Mouse (Mus musculus): ENCODE results near the gene Gpd2.

Gene Gpd2

GRCm38 (mm10) chr2:57237475-57237919 lies at the start of gene Gpd2:
Gene Gpd2 (plus strand): TSS chr2:57237635.
- no peak for DNase-seq (ENCODE audit: low spot score)

- no peak for DNase-seq (ENCODE audit: low spot score)
Measured at GRCm38 (mm10) chr2:57188237-57188636, 49.2 kb upstream of the Gpd2 start.

DNA sequence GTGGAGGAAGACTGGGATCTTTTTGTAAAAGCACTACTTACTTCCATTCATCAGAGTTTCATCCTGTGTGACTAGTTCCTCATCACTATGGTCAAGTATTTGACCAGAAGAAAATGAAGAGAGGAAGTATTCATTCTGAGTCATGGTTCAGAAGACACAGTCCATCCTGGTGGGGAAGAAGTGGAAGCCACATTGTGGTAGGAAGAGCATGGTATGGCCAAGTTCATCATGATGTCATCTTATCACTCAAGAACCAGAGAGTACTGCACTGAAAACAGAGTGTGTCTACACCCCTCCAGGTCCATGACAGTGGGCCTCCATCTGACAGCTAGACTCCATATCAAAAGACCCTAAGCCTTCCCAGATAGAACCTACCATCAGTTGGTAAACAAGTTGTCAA lies 46.6 kb upstream of the Gpd2 start:
- no peak for DNase-seq (ENCODE audit: low spot score)

GRCm38 (mm10) chr2:57199046-57199445 lies 38.4 kb upstream of the Gpd2 start:
- DNase-seq (ENCODE audit: low spot score): no peak

DNA sequence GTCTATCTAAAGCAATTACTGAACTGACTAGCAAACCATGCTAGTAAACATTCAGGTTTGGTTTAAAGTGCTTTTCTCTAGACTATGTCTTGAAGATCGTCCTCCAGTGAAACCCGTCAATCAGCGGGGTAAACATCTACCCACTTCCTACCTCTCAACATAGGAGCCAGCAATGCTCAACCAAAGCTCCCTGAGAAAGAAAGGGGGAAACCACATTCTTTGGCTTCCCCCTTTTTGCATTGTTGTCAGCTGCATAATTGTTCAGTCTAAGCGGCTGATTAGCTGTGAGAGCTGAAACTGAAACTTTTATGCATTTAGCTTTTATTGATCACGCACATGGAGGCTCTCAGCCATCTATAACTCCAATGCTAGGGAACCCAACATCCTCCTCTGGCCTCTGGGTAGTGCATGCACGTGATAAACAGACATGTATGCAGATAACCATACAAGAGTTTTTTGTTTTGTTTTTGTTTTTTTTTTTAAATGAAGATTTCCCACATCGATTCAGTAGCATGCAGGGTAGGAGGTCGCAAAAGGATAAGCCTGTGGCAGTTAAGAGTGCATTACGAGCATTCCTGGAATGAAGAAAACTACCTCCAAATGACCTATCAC lies 28.9 kb upstream of the Gpd2 start:
- no peak for DNase-seq (ENCODE audit: low spot score)

DNA sequence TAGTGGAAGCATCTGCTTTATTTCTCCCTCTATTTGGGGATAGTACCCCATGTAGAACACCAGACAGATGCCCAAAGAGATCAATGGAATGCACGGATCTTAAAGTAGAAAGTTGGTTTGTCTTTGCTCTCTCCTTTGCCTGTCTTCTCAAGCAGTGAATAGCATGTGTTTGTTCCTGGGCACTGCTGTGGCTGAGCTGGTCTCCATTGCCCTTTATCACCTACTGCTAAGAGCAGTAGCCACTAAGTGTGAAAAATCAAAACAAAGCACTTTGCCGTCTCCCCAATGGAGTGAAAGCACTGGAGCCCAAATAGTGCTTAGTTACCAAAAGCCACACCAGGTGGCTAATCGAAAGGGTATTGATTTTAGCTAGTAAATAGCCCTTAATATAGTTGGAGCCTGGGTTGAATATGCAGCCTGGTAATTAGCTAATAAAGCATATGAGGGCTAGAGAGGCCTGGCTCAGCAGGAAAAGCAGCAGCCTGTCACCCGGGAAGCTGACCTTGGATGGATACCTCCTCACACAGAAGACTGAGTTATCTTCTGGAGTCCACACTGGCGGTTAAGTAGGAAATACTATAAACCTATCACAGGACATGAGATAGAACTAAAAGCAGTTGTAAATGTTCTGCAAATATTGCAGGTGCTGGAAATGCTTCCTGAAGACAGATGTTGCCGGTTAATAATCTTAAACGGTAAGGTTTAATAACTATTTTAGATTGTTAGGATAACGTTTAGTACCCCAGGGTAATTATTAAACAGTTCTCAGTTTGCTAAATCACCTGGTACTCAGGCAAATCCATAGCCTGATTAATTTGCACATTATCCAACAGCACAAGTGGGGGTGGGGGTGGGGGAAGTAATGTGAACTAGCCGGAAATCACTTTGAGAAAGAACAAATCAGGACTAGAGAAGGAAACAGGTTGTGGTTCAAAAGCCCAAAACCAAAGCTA lies 26.1 kb upstream of the Gpd2 start:
- no peak for DNase-seq (ENCODE audit: low spot score)

DNA sequence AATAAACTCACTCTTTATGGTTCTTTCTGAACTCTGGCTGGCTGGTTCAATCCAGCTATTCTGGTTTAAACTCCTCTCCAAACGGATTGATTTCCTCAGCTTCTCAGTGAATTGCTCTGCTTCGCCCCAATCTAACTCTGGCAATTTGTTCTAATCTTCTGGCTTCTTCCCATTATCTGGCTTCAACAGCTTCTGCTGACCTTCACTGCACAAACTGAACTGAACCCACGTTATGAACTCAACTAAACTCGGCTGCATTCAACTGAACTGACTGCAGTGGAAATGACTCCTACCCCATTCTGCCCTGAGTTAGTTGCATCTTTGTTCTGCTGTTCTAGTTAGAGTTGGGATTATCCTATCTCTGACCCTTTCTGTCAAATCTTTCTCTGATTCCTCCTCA lies 24.1 kb upstream of the Gpd2 start:
- DNase-seq (ENCODE audit: low spot score): no peak

DNA sequence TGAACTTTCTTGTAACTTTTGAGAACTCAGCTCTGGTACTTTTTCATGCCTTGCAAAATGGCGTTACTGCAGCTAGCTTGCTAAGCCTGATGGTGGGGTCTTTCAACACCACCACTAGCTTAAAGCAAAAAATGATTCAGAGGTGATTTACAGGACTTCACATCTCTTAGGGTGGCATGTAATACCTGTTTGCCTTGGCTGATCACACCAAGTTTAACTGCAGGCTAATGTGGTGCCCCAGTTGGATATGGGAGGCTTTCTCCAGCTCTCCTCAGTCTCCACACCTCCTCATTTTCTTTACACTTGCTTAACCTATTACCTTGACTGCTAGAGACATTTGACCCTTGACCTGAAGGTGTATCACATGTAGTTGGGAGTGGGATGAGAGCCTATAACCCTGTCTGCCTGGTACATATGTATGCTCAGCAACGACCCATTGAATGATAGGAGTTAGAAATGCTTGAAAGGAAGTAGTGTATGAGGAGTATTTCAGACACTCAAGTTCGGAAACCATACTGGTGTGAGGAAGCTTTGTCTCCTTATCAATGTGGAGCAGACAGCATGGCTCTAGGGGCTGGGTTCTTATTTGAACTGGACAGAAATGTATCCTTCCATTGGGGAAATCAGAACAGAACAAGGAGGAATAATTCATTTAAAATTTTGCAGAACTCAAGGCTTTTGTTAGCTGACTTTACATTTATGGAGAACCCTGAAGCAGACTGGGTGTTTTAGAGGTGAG lies 14.0 kb upstream of the Gpd2 start:
- DNase-seq (ENCODE audit: low spot score): no peak

DNA sequence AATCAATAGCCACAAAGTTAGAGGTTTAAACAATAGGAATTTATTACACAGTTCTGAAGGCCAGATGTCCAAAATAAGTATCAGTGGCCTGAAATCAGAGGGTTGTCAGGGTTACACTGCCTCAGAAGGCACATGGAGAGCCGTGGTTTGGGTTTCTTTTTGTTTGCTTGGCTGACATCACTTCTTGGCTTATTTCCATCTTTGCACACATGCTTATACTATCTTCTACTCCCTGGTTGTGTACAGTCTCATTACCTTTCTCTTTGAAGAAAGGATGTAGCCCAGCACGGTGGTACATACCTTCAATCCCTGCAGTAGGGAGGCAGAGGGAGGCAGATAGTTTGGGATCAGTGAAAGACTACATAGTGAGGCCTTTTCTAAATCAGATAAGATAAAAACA lies 12.2 kb upstream of the Gpd2 start:
- DNase-seq (ENCODE audit: low spot score): no peak

DNA sequence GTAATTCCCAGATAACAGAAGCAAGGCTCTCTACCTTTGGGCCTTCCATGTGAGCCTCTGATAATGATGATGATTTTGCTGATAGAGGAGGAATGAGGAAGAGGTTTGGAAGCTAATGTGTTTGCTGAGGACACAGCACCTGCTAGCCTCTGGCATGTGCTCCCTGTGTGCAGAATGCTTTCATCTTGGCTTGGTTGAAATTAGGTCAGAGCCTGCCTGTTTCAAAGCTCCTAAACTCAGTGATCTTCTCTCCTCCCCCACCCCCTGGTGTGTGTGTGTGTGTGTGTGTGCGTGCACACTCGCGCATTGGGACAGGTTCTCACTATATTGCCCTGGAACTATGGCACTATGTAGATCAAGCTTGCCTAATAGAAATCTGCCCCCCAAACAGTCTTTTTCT lies 10.0 kb upstream of the Gpd2 start:
- no peak for DNase-seq (ENCODE audit: low spot score)

GRCm38 (mm10) chr2:57229647-57230240 lies 7.7 kb upstream of the Gpd2 start:
- DNase-seq (ENCODE audit: low spot score): no peak

DNA sequence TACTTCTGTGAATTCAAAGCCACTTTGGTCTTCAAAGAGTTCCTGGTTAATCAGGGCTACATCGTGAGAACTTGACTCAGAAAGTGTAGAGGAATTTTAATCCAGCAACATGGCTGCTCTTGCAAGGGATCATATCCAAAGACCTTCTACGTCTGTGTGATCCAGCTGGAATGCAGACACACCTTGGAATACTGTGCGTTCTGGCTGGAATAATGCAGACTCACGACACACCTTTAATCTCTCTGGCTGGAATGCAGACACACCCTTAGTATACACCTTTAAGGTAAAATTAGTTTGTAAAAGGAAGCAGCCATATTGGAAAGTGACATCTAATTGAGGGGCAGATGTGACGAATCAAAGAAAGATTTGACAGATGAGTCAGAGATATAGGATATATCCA lies 6.0 kb upstream of the Gpd2 start:
- DNase-seq (ENCODE audit: low spot score): no peak

DNA sequence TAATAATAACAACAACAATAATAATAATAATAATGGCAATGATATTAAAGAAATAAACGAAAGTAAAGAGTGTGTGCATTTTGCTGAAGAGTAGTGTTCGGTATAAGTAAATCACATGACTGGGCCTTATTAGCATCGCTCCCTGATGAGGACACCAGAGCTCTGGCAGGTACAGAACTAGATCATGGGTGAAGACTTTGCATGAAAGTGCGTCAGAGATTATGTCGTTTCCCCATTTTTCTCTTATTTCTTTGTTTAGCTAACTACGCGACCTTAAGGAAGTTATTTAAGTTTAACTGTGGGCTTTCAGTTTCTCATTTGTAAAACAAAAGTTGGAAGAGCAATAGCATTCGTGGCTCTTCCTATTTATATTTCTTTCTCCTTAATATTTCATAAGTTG lies 5.1 kb upstream of the Gpd2 start:
- DNase-seq (ENCODE audit: low spot score): no peak

- no peak for DNase-seq (ENCODE audit: low spot score)
Measured at GRCm38 (mm10) chr2:57236246-57236645, 1.2 kb upstream of the Gpd2 start.

GRCm38 (mm10) chr2:57237026-57237425 lies 409 bp upstream of the Gpd2 start:
- no peak for DNase-seq (ENCODE audit: low spot score)

DNA sequence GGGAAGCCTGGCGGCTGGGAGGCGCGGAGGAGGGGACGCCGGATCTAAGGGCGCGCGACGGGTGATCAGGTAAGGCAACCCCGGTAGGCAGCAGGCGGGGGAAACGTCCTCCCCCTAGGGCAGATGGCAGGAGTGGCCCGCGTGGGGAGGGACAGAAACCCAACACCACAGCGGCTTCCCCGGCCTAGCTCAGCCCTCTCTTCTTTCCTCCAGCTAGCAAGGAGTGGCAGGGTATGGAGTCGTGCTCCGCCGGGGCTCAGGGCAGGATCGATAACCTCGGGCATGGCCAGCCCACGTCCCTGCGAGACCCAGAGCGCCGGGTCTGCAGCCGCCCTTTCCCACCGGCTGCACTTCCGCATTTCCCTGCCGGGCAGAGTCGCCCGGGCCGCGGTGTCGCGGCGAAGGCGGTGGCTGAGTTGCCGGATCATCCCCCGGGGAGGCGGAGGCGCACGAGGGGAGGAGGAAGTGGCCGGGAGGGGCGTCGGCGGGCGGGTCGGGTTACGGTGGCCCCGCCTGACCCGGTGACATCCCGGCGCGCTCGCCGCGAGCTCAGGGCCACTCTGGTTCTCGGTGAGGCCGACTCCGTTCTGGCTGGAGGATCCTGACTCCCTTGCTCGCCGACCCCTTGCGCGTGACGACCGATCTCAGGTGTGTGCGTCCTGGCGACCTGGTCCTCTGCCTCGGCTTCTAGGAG lies 632 bp downstream of the Gpd2 start:
- peak; percentile 77 for DNase-seq (ENCODE audit: low spot score)

DNA sequence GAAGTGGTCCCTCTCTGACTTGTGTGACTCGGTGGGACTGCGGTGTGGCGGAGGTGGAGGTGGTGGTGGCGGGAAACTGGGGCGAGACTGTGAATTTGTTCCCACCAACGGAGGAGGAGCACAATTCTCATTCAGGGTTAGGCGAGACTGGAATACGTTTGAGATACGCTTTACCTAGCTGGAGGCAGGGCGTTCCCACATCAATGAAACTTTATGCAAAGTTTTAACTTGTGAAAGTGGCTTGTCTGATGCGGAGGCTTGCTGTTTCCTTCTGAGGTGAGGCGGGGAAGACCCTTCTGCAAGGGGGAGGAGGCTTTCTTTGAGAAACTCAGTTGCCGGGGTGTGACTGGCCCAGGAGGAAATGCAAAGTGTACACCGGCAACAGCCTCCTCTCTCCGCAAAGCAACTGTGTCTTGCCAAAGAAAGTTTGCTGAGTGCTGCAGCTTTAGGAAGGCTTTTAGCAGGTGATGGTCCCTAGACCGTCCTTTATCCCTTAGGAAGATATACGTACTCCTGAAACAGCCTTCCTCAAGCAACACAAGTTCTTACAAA lies 1.3 kb downstream of the Gpd2 start:
- peak; percentile 56 for DNase-seq (ENCODE audit: low spot score)

DNA sequence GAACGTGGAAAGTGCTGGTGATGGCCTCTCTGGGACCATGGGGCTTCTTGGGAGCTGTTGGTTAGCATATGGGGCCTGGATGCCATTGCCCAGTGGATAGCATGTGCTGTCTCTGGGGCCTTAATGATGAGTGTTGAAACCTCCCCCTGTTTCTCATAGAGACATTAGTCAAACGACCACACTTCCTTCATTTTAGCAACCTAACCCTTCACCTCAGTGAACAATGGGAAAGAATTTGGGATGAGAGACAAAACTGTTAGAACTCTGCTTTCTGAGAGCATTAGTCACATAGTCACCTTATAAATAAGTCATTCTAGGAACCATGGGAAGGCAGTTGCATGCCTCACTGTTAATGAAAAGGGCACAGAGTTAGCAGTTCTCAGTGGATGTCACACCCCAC lies 1.9 kb downstream of the Gpd2 start:
- DNase-seq (ENCODE audit: low spot score): no peak

DNA sequence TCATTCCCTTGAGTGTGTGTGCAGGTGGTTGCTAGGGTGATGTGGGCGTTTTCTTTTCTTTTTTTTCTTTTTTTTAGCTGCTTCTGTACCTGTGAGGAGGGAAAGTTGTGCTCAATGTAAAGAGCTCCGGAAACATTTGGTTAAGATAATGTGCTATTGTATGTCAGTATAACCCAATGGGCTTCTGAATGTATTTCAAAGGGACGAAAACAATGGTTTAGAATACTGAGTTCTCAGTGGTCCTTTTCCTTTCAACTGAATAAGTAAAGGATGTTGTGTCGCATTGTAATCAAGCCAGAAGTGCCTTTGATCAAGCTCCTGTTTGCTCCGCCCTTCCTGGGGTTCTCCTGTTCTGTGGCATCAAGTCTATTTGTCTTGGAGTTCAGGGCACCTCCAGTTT lies 6.6 kb downstream of the Gpd2 start:
- no peak for DNase-seq (ENCODE audit: low spot score)

DNA sequence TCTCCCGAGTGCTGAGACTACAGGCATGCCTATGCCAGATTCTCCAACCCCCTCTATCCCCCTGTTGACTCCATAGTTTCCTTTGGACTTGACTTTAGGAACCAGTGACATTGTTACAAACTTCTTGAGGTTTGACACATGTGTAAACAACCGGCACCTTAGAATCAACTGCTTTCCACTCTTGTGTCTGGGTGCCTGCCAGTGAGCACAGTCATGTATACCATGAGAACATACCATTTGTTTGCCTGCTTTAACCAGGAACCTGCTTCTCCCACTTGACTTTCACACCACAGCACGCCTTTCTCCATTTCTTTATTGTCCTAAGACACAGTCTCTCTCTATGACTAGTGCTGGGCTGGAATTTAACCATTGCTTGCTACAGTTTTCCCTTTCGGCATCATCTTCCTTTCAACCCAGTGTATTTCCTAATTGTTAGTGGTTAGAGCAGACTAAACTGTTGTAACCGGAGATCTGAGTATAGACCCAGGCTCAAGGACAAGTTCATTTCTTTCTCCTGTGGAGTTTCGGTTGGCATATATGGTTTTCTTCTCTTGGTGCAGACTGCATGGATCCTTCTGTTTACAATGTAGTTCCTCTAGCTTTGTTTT lies 8.4 kb downstream of the Gpd2 start:
- DNase-seq (ENCODE audit: low spot score): no peak

DNA sequence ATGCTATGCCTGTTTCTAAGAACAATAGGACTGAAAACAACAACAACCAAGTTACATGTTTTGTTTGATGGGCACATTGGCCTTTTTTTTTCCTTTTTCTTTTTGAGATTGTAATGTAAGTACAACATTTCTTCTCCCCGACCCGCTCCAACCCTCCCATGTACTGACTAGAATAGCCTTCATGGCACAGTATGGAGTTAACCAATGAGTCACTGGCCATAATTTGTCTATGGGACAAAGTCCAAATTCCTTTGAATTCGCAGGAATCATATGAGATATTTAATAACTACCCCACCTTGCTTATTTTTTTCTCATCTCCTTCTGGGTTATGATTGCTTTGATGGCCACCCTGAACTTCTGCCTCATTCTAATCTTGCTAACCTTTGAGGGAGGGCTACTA lies 12.7 kb downstream of the Gpd2 start:
- DNase-seq (ENCODE audit: low spot score): no peak

Data from c-Kit-positive CD71-positive TER-119-positive erythroid progenitor cells, embryonic 14.5 days (primary cell).